Mouse (Mus musculus): ENCODE measurements at regions not wholly inside any gene's neighbourhood (a gene's known extent, or its start where the extent isn't known, plus 50 kb on each side); places are given as distances from the start of the nearest gene placed in this dataset.

- TF ChIP-seq EP300 (IDR thresholded peaks at IDR 0.05; ENCODE audit: low read length) (no peak), MAFK (IDR thresholded peaks at IDR 0.05; ENCODE audit: insufficient replicate concordance, low read length) (no peak), POLR2A (IDR thresholded peaks at IDR 0.05; ENCODE audit: low read depth, low read length) (no peak), CTCF (conservative IDR thresholded peaks at IDR 0.05 in 1 of 2, IDR thresholded peaks at IDR 0.05 in 1 of 2; ENCODE audit: low read depth in 2 of 2, low read length in 2 of 2) (no peak), MAZ (IDR thresholded peaks at IDR 0.05; ENCODE audit: low read depth, low read length) (no peak), USF2 (conservative IDR thresholded peaks at IDR 0.05; ENCODE audit: low read depth, low read length) (no peak), NELFE (IDR thresholded peaks at IDR 0.05; ENCODE audit: low read depth, low read length) (no peak), TBP (conservative IDR thresholded peaks at IDR 0.05; ENCODE audit: low read depth, low read length) (no peak), MEF2A (IDR thresholded peaks at IDR 0.05; ENCODE audit: borderline replicate concordance, low read depth, low read length) (no peak), CHD2 (IDR thresholded peaks at IDR 0.05; ENCODE audit: low read length) (no peak), SMC3 (IDR thresholded peaks at IDR 0.05; ENCODE audit: low read depth, low read length) (no peak), MAX (IDR thresholded peaks at IDR 0.05; ENCODE audit: low read length) (no peak)
These were observed 115.6 kb upstream of the Lrig3 start for GRCm38 (mm10) chr10:125850370-125850769.

All from CH12.LX (cell line).